Mouse (Mus musculus) CH12.LX (cell line): ENCODE results near the gene Tnfsf10.

Source experiments
- CTCF ChIP-seq, 2 experiments: IDR thresholded peaks in 1 of 2; conservative IDR thresholded peaks in 1 of 2; 2 replicates each; pipeline ENCODE4 v1.5.1; 2011 to 2012; ENCODE audit warnings: low read depth in 2 of 2, low read length in 2 of 2, improper control_type of control experiment in 1 of 2, inconsistent platforms in 1 of 2, mild to moderate bottlenecking in 1 of 2, moderate library complexity in 1 of 2
- ELF1 ChIP-seq: IDR thresholded peaks from 2 replicates; pipeline ENCODE4 v1.6.1; 2014; ENCODE audit warnings: low read depth, mild to moderate bottlenecking, inconsistent platforms, low read length, improper control_type of control experiment
- POLR2A ChIP-seq: IDR thresholded peaks from 2 replicates; pipeline ENCODE4 v1.6.1; 2011; ENCODE audit warnings: low read depth, mild to moderate bottlenecking, improper control_type of control experiment, low read length
- SMC3 ChIP-seq: IDR thresholded peaks from 2 replicates; pipeline ENCODE4 v1.6.1; 2011; ENCODE audit warnings: low read depth, low read length, improper control_type of control experiment
- USF1 ChIP-seq: IDR thresholded peaks from 2 replicates; pipeline ENCODE4 v1.6.1; 2014; ENCODE audit warnings: low read depth, mild to moderate bottlenecking, inconsistent platforms, low read length, improper control_type of control experiment
- ZNF384 ChIP-seq: IDR thresholded peaks from 2 replicates; pipeline ENCODE4 v1.6.1; 2012; ENCODE audit warnings: low read depth, low read length, improper control_type of control experiment, inconsistent platforms

DNA sequence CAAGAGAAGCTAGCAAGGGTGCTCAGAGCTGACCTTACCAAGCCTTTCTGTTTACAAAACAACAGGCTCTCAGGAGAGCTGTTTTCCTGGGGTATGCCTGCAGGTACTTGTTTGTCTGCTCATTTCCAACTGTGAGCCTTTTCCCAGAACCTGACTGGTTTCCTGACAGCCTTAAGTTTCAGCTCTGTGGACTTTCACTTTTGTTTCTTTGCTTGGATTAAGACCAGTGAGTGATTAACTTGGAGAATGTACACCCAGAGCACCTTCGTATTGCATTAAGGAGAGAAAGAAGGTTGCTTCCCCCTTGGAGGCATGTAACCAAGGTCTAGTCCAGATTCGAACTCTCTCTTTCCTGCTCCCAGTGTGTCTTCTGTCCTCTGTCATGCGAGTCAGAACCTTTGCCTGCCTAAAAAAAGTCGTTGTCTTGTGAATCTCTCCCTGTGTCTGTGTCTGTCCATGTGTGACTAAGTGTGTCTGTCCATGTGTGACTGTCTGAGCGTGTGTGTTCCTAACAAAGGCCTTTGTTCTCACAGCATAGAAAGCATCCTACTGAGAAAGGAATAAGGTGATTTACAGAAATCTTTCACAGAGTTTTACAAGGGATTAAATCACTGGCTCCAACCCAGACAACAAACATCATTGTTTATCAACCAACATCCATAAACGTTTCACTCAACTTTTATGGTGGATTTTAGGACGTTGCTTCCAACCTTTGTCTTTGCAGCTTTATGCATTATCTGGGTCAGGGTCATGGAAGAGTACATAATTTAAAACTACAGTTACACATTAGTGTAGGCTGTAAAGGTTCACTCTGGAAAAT, 43.7 kb upstream of the Tnfsf10 start:
- TF ChIP-seq CTCF (conservative IDR thresholded peaks at IDR 0.05 in 1 of 2, IDR thresholded peaks at IDR 0.05 in 1 of 2; ENCODE audit: low read depth in 2 of 2, low read length in 2 of 2) (no peak), USF1 (no peak), SMC3 (no peak), POLR2A (no peak), ELF1 (no peak), ZNF384 (no peak)
